Mouse (Mus musculus) liver, adult 2 months (tissue): Measurements from ENCODE around the gene Vars.

ENCODE experiments used
- CTCF ChIP-seq: fragments of 200-500 bp; IDR thresholded peaks from 2 replicates; pipeline ENCODE4 v1.5.1; 2011; ENCODE audit warnings: low read depth, low read length, control low read depth
- POLR2A ChIP-seq: fragments of 200-500 bp; IDR thresholded peaks from 2 replicates; pipeline ENCODE4 v1.6.1; 2011; ENCODE audit warnings: low read length, control low read depth; ENCODE audit not compliant: insufficient read depth; ENCODE audit errors: extremely low read depth

DNA sequence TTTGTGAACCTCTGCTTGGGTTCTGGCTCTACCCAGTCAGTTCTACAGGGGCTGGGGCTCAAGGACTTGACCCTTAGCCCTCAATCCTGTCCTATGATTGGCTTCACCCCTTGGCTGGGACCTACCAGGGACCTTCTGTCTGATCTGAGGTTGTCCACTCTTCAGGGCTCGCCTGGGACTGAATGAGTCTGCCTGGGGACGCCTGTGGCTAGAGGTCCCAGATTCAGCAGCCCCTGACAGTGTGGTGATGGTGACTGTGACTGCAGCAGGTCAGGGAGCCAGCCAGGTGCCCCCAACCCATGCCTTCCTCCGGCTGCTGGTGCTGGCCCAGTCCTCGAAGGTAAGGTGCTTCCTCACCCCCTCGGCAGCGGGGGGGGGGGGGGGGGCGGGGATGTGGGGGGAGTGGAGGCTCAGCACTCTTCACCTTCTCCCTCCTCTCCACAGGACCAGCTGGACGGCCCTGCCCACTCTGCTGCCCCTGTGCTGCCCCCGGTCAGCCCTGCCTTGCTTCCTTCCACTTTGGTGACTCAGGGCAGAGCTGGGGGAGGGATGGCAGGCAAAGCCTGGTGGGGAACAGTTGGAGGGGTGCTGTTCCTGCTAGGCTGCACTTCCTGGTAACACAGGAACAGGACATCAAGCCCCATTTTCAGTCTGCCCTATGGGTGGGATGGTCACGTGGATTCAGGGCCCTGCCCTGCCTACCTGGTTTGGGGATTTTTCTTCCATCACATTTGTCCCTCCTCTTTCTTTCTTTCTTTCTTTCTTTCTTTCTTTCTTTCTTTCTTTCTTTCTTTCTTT lies 24.1 kb downstream of the Vars start:
- TF ChIP-seq CTCF (no peak), POLR2A (no peak)
